Mouse (Mus musculus): ENCODE results near the gene Olfr1410.

DNA sequence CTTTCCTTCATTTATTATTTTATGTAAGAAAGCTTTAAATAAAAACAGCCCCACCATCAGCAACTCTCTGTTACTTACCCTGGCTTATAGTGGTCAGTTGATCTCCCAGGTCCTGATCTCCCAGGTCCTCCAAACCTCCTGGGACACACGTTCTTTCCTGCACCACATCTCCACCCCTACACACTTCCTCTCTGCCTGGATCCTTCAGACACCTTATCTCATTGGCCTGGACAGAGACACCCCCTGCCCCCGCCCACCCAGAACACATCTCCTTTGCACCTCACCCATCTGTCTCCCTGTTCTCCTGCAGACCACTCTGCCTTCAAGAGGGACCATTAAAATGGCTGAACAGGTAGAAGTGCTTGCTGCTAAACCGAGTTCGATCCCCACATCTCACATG, 41.4 kb downstream of the Olfr1410 start:
- TF ChIP-seq TAL1 (IDR thresholded peaks at IDR 0.05; ENCODE audit: low read length) (no peak), GATA1 (IDR thresholded peaks at IDR 0.05; ENCODE audit: low read length) (no peak)
